Mouse (Mus musculus) spleen, postnatal 14 days (tissue): ENCODE results near the gene Med12.

ENCODE experiments used
- DNase-seq, 2 experiments: peaks; one replicate each; pipeline ENCODE4 v3.0.0; 2021 to 2022; ENCODE audit warnings: low spot score in 2 of 2

Med12 gene

GRCm38 (mm10) chrX:101273875-101274738 is at the start of gene Med12:
TSS of gene Med12 (plus strand) at chrX:101274030.
- DNase-seq, result peak; percentile 81 to 83

GRCm38 (mm10) chrX:101245011-101245410 is 28.8 kb upstream of the Med12 start:
- DNase-seq, result no peak

DNA sequence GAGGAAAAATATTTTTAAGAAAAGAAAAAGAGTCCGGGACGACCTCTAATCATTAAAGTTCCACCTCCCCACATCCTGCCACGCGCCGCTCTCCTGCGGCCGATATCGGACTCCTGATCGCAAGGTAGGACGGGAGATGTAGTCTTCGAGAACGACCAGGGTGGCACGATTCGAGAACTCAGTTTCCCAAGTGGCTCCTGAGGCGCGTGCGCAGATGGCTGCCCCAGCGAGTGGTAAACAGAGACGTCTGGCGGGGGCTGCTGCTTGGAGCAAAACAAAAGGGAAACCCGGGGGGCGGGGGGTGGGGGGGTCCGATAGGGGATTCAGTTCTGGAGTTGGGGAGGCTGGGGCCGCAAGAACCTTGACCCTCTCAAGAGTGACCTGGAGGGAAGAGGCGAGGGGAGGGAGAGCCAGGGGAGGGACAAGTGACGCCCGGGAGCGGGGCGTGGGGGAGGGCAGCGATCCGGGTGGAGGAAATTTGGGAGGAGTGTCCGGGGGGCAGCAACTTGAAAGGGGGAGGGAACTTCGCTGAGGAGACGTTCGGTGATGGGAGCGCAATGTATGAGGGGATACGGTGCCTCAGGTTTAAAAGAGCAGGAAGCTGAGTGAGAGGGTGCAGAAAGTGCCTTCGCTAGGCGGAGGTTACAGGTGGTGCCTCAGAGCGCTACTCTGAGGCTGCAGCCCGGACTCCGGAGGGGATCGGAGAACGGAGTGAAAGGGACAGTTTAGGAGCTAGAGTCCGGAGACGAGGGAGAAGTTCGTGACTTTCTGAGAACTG is 19.7 kb upstream of the Med12 start, which contains the start of gene Foxo4:
Gene Foxo4 (plus strand): TSS at position 577 of the 778 bp plus-strand sequence.
- peak; percentile 70 to 77 for DNase-seq

- no peak for DNase-seq
Measured at GRCm38 (mm10) chrX:101254740-101255139, 19.1 kb upstream of the Med12 start.

DNA sequence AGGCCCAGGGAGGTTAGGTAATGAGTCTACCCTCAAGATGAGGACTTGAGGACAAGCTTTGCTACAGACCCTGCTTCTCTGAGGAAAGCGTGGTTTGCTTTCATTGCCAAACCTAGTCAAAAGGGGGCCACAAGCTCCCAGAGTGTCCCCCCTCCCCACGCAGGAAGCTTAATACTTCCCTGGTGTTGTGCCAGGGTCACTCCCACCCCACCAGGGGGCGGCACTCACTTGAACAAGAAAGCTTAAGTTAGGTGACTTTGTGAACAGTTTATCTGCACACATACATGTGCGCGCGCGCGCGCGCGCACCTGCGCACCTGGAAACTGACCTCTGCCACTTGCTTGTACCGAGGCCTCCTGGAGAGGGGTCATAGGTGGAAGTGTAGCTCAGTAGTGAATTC is 17.2 kb upstream of the Med12 start:
- peak in 1 of 2 experiments; percentile 28 for DNase-seq

- no peak for DNase-seq
Measured at GRCm38 (mm10) chrX:101260441-101261325, 13.1 kb upstream of the Med12 start.

- DNase-seq, result no peak
Measured at GRCm38 (mm10) chrX:101263892-101264291, 9.9 kb upstream of the Med12 start, which contains the start of gene Gm614. TSS of gene Gm614 (minus strand) at chrX:101263992.

GRCm38 (mm10) chrX:101266631-101267030 is 7.2 kb upstream of the Med12 start:
- DNase-seq, result no peak

GRCm38 (mm10) chrX:101268025-101268754 is 5.6 kb upstream of the Med12 start, which contains the start of gene Il2rg:
TSS of gene Il2rg (minus strand) at chrX:101268255.
- DNase-seq, result no peak

DNA sequence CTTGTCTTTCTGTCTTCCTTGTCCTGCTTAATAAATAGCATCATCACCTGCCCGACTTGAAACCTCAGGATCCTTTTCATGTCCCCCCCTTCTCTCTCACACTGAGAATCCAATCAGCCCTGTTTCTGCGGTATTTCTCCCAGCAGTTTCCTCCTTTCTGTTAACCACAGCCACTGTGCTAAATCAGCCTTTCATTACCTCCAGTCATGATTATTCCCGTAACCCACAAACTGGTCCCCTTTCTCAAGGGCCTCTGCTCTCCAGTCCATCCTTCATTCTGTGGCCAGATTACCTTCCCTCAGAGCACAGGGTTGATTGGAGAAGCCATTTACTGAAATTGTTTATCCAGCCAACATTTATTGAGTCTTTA is 5.1 kb upstream of the Med12 start, which contains the start of gene Gm20489:
Gene Gm20489 (minus strand): TSS at position 269 of the 370 bp plus-strand sequence.
- no peak for DNase-seq

DNA sequence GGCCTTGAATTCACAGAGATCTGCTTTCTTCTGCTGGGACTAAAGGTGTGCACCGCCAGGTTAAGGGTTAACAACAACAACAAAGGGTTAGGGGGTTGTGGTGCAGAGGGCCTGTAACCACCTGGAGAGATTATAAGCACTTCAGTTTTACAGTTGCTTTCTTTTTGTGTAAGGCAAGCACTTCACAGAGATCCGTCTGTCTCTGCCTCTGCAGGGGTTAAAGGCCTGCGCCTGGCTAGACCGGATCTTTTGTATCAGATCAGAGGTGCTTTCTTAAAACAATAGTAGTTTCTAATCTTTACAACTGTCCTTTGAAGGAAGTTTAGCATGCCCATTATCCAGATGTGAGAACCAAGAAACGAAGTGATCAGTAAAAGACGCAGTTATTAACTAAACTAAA is 420 bp upstream of the Med12 start:
- DNase-seq, result no peak

DNA sequence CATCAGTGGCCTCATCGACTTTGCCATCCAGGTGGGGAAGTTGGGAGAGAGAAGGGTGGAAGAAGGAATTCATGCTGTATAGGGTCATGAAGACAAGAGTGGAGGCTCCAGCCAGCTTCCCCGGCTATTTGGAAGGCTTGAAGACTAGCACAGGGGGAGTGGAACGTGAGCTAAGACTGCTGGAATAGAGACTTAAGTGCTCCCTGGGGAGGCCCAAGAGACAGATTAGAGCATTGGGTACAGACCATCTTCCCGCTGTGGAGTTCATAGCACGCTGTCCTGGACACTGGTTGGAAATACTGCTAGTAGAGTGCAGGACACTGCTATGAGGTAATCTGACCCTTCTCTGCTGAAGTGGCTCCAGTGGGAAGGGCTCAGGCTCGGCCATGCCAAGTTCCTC is 9.0 kb downstream of the Med12 start:
- no peak for DNase-seq

DNA sequence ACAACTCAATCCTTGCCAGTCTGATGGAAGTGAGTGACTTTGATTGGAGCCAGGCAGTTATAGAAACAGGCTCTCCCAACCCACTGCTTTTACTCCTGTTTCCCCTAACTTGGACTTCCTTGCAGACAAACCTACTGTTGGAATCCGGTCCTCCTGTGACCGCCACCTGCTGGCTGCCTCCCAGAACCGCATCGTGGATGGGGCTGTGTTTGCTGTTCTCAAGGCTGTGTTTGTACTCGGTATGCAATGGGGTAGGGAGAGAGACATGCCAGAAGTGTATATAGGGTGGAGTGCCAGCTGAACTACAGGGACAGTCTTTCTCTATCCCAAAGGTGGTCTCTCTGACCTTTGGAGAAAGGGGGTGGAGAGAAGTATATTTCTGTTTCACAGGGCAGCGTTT is 11.7 kb downstream of the Med12 start:
- DNase-seq, result peak; percentile 30 to 65

- no peak for DNase-seq
Measured at GRCm38 (mm10) chrX:101285953-101286670, 12.3 kb downstream of the Med12 start.

DNA sequence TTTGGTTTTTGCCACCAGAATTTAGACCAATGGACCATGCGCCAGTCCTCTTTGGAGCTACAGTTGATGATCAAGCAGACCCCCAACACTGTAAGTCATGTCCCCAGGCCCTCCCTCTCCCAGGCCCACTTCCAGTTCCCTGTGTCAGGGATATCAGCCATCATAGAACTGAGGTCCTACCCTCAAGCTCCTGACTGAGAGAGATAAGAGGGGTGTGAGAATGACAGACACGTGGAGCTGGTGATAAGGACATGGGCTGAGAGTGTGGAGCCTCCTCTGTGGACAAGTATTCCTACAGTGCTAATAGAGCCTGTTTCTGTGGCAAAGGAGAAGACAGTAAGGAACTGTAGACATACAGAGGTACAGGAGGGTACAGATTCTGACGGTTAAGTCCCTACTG is 13.7 kb downstream of the Med12 start:
- no peak for DNase-seq

- no peak for DNase-seq
Measured at GRCm38 (mm10) chrX:101288432-101288831, 14.6 kb downstream of the Med12 start.

DNA sequence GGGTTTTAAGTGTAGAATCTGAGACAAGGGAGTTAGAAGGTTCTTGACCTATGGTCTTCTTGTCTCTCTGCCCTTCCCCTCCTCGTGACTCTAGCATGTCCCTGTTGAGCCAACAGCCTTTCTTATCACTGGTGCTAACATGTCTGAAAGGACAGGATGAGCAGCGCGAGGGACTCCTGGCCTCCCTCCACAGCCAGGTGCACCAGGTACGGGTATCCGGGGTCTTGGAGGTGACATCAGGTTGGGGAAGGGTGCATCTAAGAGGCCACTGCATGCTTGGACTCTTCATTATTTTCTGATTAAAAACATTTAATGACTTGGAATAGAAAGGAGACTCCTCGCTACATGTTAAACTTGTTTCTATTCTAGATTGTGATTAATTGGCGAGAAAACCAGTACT is 15.2 kb downstream of the Med12 start:
- no peak for DNase-seq

GRCm38 (mm10) chrX:101290111-101290510 is 16.3 kb downstream of the Med12 start:
- DNase-seq, result no peak

- DNase-seq, result no peak
Measured at GRCm38 (mm10) chrX:101299055-101299454, 25.2 kb downstream of the Med12 start, which contains the start of gene Nlgn3. TSS of gene Nlgn3 (plus strand) at chrX:101299168.
